Mouse (Mus musculus): ENCODE measurements around the gene Otulinl.

GRCm38 (mm10) chr15:27724796-27725680, 43.7 kb upstream of the Otulinl start:
- TF ChIP-seq POLR2A (IDR thresholded peaks at IDR 0.05; ENCODE audit: control insufficient read depth, low read depth, low read length) (no peak), CTCF (IDR thresholded peaks at IDR 0.05; ENCODE audit: control insufficient read depth, insufficient read depth, insufficient replicate concordance, low read depth, low read length) (no peak)
